Mouse (Mus musculus): ENCODE measurements around the gene Gm10577. TPM values are rescaled to one million over a fixed set of nuclear protein-coding genes. Genes with fewer than 3 reads are reported as not detected.

The Gm10577 gene
- polyA plus RNA-seq, 1 experiment = not detected

DNA sequence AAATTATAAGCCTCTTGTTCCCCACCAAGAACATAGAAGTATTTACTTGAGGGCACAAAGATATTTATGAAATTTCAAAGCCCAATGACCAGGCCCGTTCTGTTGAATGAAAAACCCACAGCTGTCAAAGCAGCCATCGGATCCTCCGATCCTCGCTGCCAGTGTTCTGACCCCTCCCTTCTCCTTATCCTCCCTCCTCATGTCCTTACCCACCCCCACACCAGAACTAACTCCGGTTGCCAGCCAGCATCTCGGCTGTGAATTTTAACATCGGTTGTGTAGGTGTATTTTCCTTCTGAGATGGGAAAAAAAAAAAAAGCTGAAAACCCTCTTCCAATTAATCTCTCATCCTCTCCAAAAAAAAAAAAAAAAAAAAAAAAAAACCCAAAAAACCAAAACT lies 16.7 kb upstream of the Gm10577 start:
- no peaks in the 10 kb centered on the region for H3K4me1 ChIP-seq (ENCODE audit: control insufficient read depth, insufficient read depth, low read length)
- no peak overlapping the region for H3K4me3 ChIP-seq (replicated peaks; ENCODE audit: insufficient read depth, low read depth, low read length)
- no peak for DNase-seq
- TF ChIP-seq POLR2A (IDR thresholded peaks at IDR 0.05; ENCODE audit: borderline replicate concordance, insufficient read depth, low read length) (no peak), CTCF (IDR thresholded peaks at IDR 0.05; ENCODE audit: borderline replicate concordance, insufficient read depth, low read depth, low read length) (no peak)
- 27% methylated on average over 7 of the region's 7 CpGs for WGBS
- H3K27ac ChIP-seq (ENCODE audit: insufficient read depth, low read length) = no peak overlapping the region
- no peaks in the 10 kb centered on the region for H3K27me3 ChIP-seq (ENCODE audit: control insufficient read depth, insufficient read depth, low read length)

GRCm38 (mm10) chr4:101035131-101035530 lies 14.6 kb upstream of the Gm10577 start:
- 63% methylated on average over 5 of the region's 5 CpGs for WGBS
- DNase-seq = no peak
- TF ChIP-seq CTCF (IDR thresholded peaks at IDR 0.05; ENCODE audit: borderline replicate concordance, insufficient read depth, low read depth, low read length) (no peak), POLR2A (IDR thresholded peaks at IDR 0.05; ENCODE audit: borderline replicate concordance, insufficient read depth, low read length) (no peak)
- H3K27me3 ChIP-seq (ENCODE audit: control insufficient read depth, insufficient read depth, low read length) = no peaks in the 10 kb centered on the region
- H3K4me3 ChIP-seq (replicated peaks; ENCODE audit: insufficient read depth, low read depth, low read length) = no peak overlapping the region
- no peak overlapping the region for H3K27ac ChIP-seq (ENCODE audit: insufficient read depth, low read length)
- H3K4me1 ChIP-seq (ENCODE audit: control insufficient read depth, insufficient read depth, low read length) = no peaks in the 10 kb centered on the region

- Histone ChIP-seq H3K27me3 (ENCODE audit: control insufficient read depth, insufficient read depth, low read length) (no peaks in the 10 kb centered on the region), H3K27ac (ENCODE audit: insufficient read depth, low read length) (no peak overlapping the region), H3K4me1 (ENCODE audit: control insufficient read depth, insufficient read depth, low read length) (no peaks in the 10 kb centered on the region), H3K4me3 (replicated peaks; ENCODE audit: insufficient read depth, low read depth, low read length) (no peak overlapping the region)
- no peak for DNase-seq
- WGBS = 65% methylated on average over 3 of the region's 3 CpGs
- TF ChIP-seq CTCF (IDR thresholded peaks at IDR 0.05; ENCODE audit: borderline replicate concordance, insufficient read depth, low read depth, low read length) = no peak
- no peak for TF ChIP-seq POLR2A (IDR thresholded peaks at IDR 0.05; ENCODE audit: borderline replicate concordance, insufficient read depth, low read length)
Observed at GRCm38 (mm10) chr4:101033047-101033446, 12.6 kb upstream of the Gm10577 start.

DNA sequence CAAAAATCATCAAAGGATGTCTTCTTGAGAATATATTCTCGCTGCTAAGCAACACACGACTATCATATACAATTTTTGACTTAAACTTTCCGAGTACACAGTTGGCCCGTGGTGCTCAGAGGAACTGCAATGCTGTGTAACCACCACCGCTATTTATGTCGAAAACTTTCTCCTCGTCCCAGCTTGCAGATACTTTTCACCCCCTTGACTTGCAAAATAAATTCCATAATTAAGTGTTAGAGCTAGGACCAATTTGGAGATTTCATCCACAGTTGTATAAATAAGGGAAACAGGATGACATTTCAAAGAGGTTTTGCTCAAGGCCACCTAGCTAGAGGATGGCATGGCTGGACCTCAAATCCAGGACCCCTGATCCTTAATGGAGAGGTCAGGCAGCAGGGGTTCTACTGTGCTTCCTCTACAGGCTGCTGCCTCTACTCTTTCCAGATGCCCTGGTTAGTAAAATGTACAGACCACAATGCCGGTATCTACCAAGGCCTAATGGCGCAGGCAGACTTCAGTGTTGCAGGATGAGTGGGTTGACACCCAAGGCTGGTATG lies 7.4 kb upstream of the Gm10577 start:
- Histone ChIP-seq H3K27ac (ENCODE audit: insufficient read depth, low read length) (no peak overlapping the region), H3K27me3 (ENCODE audit: control insufficient read depth, insufficient read depth, low read length) (no peaks in the 10 kb centered on the region), H3K4me1 (ENCODE audit: control insufficient read depth, insufficient read depth, low read length) (no peaks in the 10 kb centered on the region), H3K4me3 (replicated peaks; ENCODE audit: insufficient read depth, low read depth, low read length) (no peak overlapping the region)
- DNase-seq = no peak
- TF ChIP-seq POLR2A (IDR thresholded peaks at IDR 0.05; ENCODE audit: borderline replicate concordance, insufficient read depth, low read length) (no peak), CTCF (IDR thresholded peaks at IDR 0.05; ENCODE audit: borderline replicate concordance, insufficient read depth, low read depth, low read length) (no peak)
- WGBS = 93% methylated on average over 9 of the region's 9 CpGs

DNA sequence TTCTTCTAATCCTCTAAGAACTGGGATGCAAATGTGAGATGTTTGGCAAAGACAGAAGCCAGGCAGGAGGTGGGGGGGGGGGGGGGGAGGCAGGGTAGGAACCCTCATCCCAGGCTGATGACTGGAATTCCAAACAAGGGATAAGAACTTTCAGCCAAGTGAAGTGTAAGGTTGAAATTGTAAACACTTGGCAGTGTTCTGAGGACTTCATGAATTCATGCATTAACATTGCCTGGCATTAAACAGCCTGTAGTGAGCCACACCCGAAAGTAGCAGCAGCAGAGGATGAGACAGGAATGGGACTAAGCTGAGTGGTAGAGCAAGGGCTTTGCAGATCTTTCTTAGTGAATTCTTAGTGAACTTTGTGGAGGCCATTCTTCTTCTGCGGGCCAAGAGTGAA lies 6.5 kb upstream of the Gm10577 start:
- Histone ChIP-seq H3K4me3 (replicated peaks; ENCODE audit: insufficient read depth, low read depth, low read length) (no peak overlapping the region), H3K27ac (ENCODE audit: insufficient read depth, low read length) (no peak overlapping the region), H3K4me1 (ENCODE audit: control insufficient read depth, insufficient read depth, low read length) (no peaks in the 10 kb centered on the region), H3K27me3 (ENCODE audit: control insufficient read depth, insufficient read depth, low read length) (no peaks in the 10 kb centered on the region)
- TF ChIP-seq POLR2A (IDR thresholded peaks at IDR 0.05; ENCODE audit: borderline replicate concordance, insufficient read depth, low read length) (no peak), CTCF (IDR thresholded peaks at IDR 0.05; ENCODE audit: borderline replicate concordance, insufficient read depth, low read depth, low read length) (no peak)
- 57% methylated on average over 2 of the region's 2 CpGs for WGBS
- no peak for DNase-seq

DNA sequence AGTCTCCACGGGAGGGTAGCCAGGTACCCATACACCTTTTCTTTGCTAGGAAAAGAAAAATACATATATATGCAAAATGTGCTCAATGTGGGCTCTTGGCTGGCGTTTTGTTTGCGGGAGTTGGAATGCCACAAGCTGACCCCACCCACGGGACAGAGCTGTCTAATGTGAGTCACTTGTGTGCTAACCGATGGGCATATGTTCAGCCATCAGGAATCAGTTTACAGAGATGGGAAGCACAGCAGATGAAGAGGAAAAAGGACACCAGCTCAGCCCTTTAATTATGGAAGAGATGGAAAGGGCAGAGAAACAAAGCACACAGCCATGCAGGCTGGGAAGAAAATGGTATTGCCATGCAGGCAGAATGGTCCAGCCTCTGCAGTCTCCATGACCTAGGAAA lies 6.1 kb upstream of the Gm10577 start:
- TF ChIP-seq POLR2A (IDR thresholded peaks at IDR 0.05; ENCODE audit: borderline replicate concordance, insufficient read depth, low read length) (no peak), CTCF (IDR thresholded peaks at IDR 0.05; ENCODE audit: borderline replicate concordance, insufficient read depth, low read depth, low read length) (no peak)
- WGBS = 33% methylated on average over 5 of the region's 5 CpGs
- Histone ChIP-seq H3K27ac (ENCODE audit: insufficient read depth, low read length) (no peak overlapping the region), H3K4me1 (ENCODE audit: control insufficient read depth, insufficient read depth, low read length) (no peaks in the 10 kb centered on the region), H3K4me3 (replicated peaks; ENCODE audit: insufficient read depth, low read depth, low read length) (no peak overlapping the region), H3K27me3 (ENCODE audit: control insufficient read depth, insufficient read depth, low read length) (no peaks in the 10 kb centered on the region)
- no peak for DNase-seq

GRCm38 (mm10) chr4:101017806-101018205 lies 2.7 kb downstream of the Gm10577 start:
- WGBS = 90% methylated on average over 4 of the region's 4 CpGs
- DNase-seq = no peak
- TF ChIP-seq CTCF (IDR thresholded peaks at IDR 0.05; ENCODE audit: borderline replicate concordance, insufficient read depth, low read depth, low read length) = no peak
- no peak for TF ChIP-seq POLR2A (IDR thresholded peaks at IDR 0.05; ENCODE audit: borderline replicate concordance, insufficient read depth, low read length)
- H3K27me3 ChIP-seq (ENCODE audit: control insufficient read depth, insufficient read depth, low read length) = no peaks in the 10 kb centered on the region
- no peaks in the 10 kb centered on the region for H3K4me1 ChIP-seq (ENCODE audit: control insufficient read depth, insufficient read depth, low read length)
- no peak overlapping the region for H3K27ac ChIP-seq (ENCODE audit: insufficient read depth, low read length)
- no peak overlapping the region for H3K4me3 ChIP-seq (replicated peaks; ENCODE audit: insufficient read depth, low read depth, low read length)

DNA sequence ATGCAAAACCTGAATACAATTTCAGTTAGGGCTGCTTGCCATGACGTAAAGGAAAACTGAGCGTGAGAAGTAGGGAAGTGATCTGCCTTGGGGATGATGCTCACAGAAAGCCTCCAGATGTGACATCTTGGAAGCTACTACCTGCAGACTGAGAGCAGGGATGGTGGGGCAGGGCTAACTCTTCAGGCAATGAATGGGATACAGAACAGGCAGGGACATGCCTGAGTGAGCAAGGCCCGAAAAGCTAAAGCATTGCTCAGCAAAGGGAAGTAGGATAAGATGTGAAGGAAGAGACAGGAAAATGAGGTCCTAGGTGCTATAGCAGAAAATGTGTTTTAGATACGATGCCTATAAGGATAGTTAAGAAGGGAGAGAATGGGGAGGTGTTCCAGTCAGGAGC lies 11.4 kb downstream of the Gm10577 start:
- TF ChIP-seq POLR2A (IDR thresholded peaks at IDR 0.05; ENCODE audit: borderline replicate concordance, insufficient read depth, low read length) = no peak
- TF ChIP-seq CTCF (IDR thresholded peaks at IDR 0.05; ENCODE audit: borderline replicate concordance, insufficient read depth, low read depth, low read length) = no peak
- WGBS = 80% methylated on average over 4 of the region's 4 CpGs
- no peak for DNase-seq
- Histone ChIP-seq H3K4me1 (ENCODE audit: control insufficient read depth, insufficient read depth, low read length) (no peaks in the 10 kb centered on the region), H3K4me3 (replicated peaks; ENCODE audit: insufficient read depth, low read depth, low read length) (no peak overlapping the region), H3K27ac (ENCODE audit: insufficient read depth, low read length) (no peak overlapping the region), H3K27me3 (ENCODE audit: control insufficient read depth, insufficient read depth, low read length) (no peaks in the 10 kb centered on the region)
